Mouse (Mus musculus): Measurements from ENCODE around the gene Terb2. TPM values are rescaled to one million over a fixed set of nuclear protein-coding genes. Genes with fewer than 3 reads are reported as not detected.

Terb2 gene
- polyA plus RNA-seq, 2 experiments = not detected

- no peaks in the 10 kb centered on the region for H3K36me3 ChIP-seq (ENCODE audit: control insufficient read depth, insufficient read depth, low read length)
- H3K27me3 ChIP-seq (ENCODE audit: control insufficient read depth, insufficient read depth, low read length) = no peaks in the 10 kb centered on the region
- no peak for DNase-seq (ENCODE audit: low spot score)
- no peak for TF ChIP-seq POLR2A (IDR thresholded peaks at IDR 0.05; ENCODE audit: borderline replicate concordance, extremely low read depth, insufficient read depth, insufficient read length)
- H3K4me1 ChIP-seq (ENCODE audit: control insufficient read depth, insufficient read depth, low read length) = peaks cover 9% of the 10 kb centered on the region; the same call in 1 of the 2 replicates
- no peak overlapping the region for H3K27ac ChIP-seq (replicated peaks; ENCODE audit: low read depth, low read length)
- H3K9ac ChIP-seq (ENCODE audit: low read depth, low read length, severe bottlenecking) = no peak overlapping the region
- WGBS = 67% methylated on average over 4 of the region's 4 CpGs
- no peak overlapping the region for H3K4me2 ChIP-seq (replicated peaks; ENCODE audit: low read depth, low read length, severe bottlenecking)
- no peaks in the 10 kb centered on the region for H3K9me3 ChIP-seq (ENCODE audit: control insufficient read depth, low read length)
- no peak for ATAC-seq (ENCODE audit: low FRiP score, low read depth)
- H3K4me3 ChIP-seq (replicated peaks; ENCODE audit: low read length) = no peak overlapping the region
Observed at GRCm38 (mm10) chr2:122145756-122146155, 40.3 kb upstream of the Terb2 start.

GRCm38 (mm10) chr2:122146687-122147086 lies 39.4 kb upstream of the Terb2 start:
- no peak for DNase-seq (ENCODE audit: low spot score)
- TF ChIP-seq POLR2A (IDR thresholded peaks at IDR 0.05; ENCODE audit: borderline replicate concordance, extremely low read depth, insufficient read depth, insufficient read length) = no peak
- no peak overlapping the region for H3K4me2 ChIP-seq (replicated peaks; ENCODE audit: low read depth, low read length, severe bottlenecking)

GRCm38 (mm10) chr2:122147508-122148241 lies 38.4 kb upstream of the Terb2 start, which contains the start of gene B2m:
B2m (plus strand) TSS chr2:122147686.
- peak; percentile 98 for DNase-seq (ENCODE audit: low spot score)
- Histone ChIP-seq H3K27ac (replicated peaks; ENCODE audit: low read depth, low read length) (peak within 1 kb of the TSS; percentile 71), H3K27me3 (ENCODE audit: control insufficient read depth, insufficient read depth, low read length) (no peaks in the 10 kb centered on the region), H3K9me3 (ENCODE audit: control insufficient read depth, low read length) (no peaks in the 10 kb centered on the region), H3K9ac (ENCODE audit: low read depth, low read length, severe bottlenecking) (peak within 1 kb of the TSS; percentile 70), H3K4me2 (replicated peaks; ENCODE audit: low read depth, low read length, severe bottlenecking) (peak within 1 kb of the TSS; percentile 63), H3K36me3 (ENCODE audit: control insufficient read depth, insufficient read depth, low read length) (peaks cover 9% of the 10 kb centered on the region), H3K4me3 (replicated peaks; ENCODE audit: low read length) (peak within 1 kb of the TSS; percentile 75), H3K4me1 (ENCODE audit: control insufficient read depth, insufficient read depth, low read length) (peaks cover 9% of the 10 kb centered on the region; the same call in 1 of the 2 replicates)
- peak; percentile 97; the same call in 1 of the 2 replicates for TF ChIP-seq POLR2A (IDR thresholded peaks at IDR 0.05; ENCODE audit: borderline replicate concordance, extremely low read depth, insufficient read depth, insufficient read length)
- under 1% methylated on average over 40 of the region's 40 CpGs for WGBS
- peak; percentile 97 for ATAC-seq (ENCODE audit: low FRiP score, low read depth)

More at GRCm38 (mm10) chr2:122146687-122147086, 39.4 kb upstream of the Terb2 start:
- WGBS = 82% methylated on average over 6 of the region's 6 CpGs
- peaks cover 3% of the 10 kb centered on the region; the same call in 1 of the 2 replicates for H3K36me3 ChIP-seq (ENCODE audit: control insufficient read depth, insufficient read depth, low read length)
- ATAC-seq (ENCODE audit: low FRiP score, low read depth) = no peak
- H3K27me3 ChIP-seq (ENCODE audit: control insufficient read depth, insufficient read depth, low read length) = no peaks in the 10 kb centered on the region
- no peaks in the 10 kb centered on the region for H3K9me3 ChIP-seq (ENCODE audit: control insufficient read depth, low read length)
- peaks cover 9% of the 10 kb centered on the region; the same call in 1 of the 2 replicates for H3K4me1 ChIP-seq (ENCODE audit: control insufficient read depth, insufficient read depth, low read length)
- no peak overlapping the region for H3K9ac ChIP-seq (ENCODE audit: low read depth, low read length, severe bottlenecking)
- H3K4me3 ChIP-seq (replicated peaks; ENCODE audit: low read length) = no peak overlapping the region
- H3K27ac ChIP-seq (replicated peaks; ENCODE audit: low read depth, low read length) = no peak overlapping the region

- ATAC-seq (ENCODE audit: low FRiP score, low read depth) (peak; percentile 4; the same call in 1 of the 2 replicates), DNase-seq (ENCODE audit: low spot score) (peak; percentile 62)
- Histone ChIP-seq H3K4me2 (replicated peaks; ENCODE audit: low read depth, low read length, severe bottlenecking) (peak overlapping the region; percentile 63), H3K9me3 (ENCODE audit: control insufficient read depth, low read length) (no peaks in the 10 kb centered on the region), H3K4me1 (ENCODE audit: control insufficient read depth, insufficient read depth, low read length) (peaks cover 9% of the 10 kb centered on the region; the same call in 1 of the 2 replicates), H3K27ac (replicated peaks; ENCODE audit: low read depth, low read length) (peak overlapping the region; percentile 71; the same call in 1 of the 2 replicates), H3K36me3 (ENCODE audit: control insufficient read depth, insufficient read depth, low read length) (peaks cover 15% of the 10 kb centered on the region), H3K4me3 (replicated peaks; ENCODE audit: low read length) (peak overlapping the region; percentile 75), H3K27me3 (ENCODE audit: control insufficient read depth, insufficient read depth, low read length) (no peaks in the 10 kb centered on the region), H3K9ac (ENCODE audit: low read depth, low read length, severe bottlenecking) (peak overlapping the region; percentile 70)
- 28% methylated on average over 18 of the region's 18 CpGs for WGBS
- no peak for TF ChIP-seq POLR2A (IDR thresholded peaks at IDR 0.05; ENCODE audit: borderline replicate concordance, extremely low read depth, insufficient read depth, insufficient read length)
Observed at GRCm38 (mm10) chr2:122148242-122148917, 37.7 kb upstream of the Terb2 start.

- TF ChIP-seq POLR2A (IDR thresholded peaks at IDR 0.05; ENCODE audit: borderline replicate concordance, extremely low read depth, insufficient read depth, insufficient read length) = no peak
- ATAC-seq (ENCODE audit: low FRiP score, low read depth) = no peak
- H3K4me2 ChIP-seq (replicated peaks; ENCODE audit: low read depth, low read length, severe bottlenecking) = peak overlapping the region; percentile 63
Observed at GRCm38 (mm10) chr2:122149316-122149715, 36.8 kb upstream of the Terb2 start.

More at GRCm38 (mm10) chr2:122149316-122149715, 36.8 kb upstream of the Terb2 start:
- Histone ChIP-seq H3K4me3 (replicated peaks; ENCODE audit: low read length) (no peak overlapping the region; the same call in 1 of the 2 replicates), H3K4me1 (ENCODE audit: control insufficient read depth, insufficient read depth, low read length) (peaks cover 9% of the 10 kb centered on the region; the same call in 1 of the 2 replicates), H3K27ac (replicated peaks; ENCODE audit: low read depth, low read length) (no peak overlapping the region), H3K9ac (ENCODE audit: low read depth, low read length, severe bottlenecking) (no peak overlapping the region), H3K36me3 (ENCODE audit: control insufficient read depth, insufficient read depth, low read length) (peaks cover 16% of the 10 kb centered on the region), H3K27me3 (ENCODE audit: control insufficient read depth, insufficient read depth, low read length) (no peaks in the 10 kb centered on the region), H3K9me3 (ENCODE audit: control insufficient read depth, low read length) (no peaks in the 10 kb centered on the region)
- DNase-seq (ENCODE audit: low spot score) = no peak
- 92% methylated on average over 6 of the region's 6 CpGs for WGBS

Data from limb, embryonic 14.5 days (tissue).